Mouse (Mus musculus) ovary, postnatal 36 days (tissue): ENCODE measurements around the gene Tjp1.

Source experiments
- DNase-seq: peaks from one replicate; pipeline ENCODE4 v3.0.0; 2022; ENCODE audit warnings: low spot score, mixed read lengths

Tjp1 gene

DNA sequence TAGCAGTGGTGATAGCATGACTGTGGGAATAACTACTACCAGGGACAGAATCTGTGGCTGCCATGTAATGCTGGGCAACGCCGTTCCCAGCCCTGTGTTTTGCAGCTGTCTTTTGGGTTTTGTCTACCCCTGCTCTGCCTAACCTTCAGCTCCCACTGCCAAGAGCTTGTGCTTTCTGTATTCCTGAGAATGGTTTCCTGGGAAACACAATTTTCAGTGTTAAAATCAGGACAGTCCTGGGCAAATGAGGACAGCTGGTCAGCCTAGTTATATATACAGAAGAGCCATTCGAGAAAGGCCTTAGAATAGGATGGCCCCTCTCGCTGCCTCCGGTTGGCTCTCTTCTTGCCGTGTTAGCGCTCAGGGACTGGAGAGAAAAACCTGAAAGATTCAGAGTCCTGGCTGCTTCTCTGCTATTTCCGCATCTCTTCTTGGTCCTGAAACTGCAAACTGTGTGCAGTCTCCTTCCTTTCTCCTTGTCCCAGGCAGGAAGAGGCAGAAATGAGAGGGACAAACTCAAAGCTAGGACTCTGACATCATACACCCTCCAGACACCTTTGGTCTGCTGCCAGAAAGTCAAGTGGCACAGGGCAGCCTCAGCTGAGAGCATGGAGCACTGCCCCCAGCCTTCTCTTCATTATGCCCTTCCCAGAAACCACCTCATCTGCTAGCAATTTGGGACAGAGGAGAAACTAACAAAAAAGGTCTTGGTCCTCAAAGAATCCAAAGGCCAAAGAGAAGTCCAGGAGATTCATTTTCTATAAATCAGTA is 139.2 kb downstream of the Tjp1 start:
- no peak for DNase-seq

DNA sequence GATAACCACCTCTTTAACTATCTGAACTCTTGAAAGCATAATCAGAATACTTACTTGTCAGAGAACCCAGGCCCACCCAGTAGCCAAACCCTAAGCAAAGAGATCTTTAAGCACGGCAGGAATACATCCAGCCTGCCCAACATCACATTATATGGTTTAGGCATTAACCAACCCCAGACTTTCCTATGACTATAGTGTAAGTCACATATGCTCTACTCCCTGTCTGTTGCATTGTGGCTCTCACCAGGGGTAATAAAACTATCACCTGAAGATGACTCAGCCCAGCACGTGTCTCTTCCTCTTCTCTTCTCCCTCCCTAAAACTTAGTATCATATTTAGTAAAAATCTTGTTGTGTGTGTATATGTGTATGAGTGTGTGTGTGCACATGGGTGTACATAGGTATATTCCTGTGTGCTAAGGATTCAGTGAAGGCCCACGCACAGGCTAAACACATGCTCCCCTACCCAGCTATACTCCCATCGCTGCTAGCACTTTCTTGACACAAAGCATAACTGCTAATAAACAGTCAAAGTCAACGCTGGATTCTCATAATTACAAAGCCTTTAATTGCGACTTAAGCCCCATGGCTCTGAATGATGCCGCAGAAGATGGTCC is 139.9 kb downstream of the Tjp1 start:
- DNase-seq = no peak

DNA sequence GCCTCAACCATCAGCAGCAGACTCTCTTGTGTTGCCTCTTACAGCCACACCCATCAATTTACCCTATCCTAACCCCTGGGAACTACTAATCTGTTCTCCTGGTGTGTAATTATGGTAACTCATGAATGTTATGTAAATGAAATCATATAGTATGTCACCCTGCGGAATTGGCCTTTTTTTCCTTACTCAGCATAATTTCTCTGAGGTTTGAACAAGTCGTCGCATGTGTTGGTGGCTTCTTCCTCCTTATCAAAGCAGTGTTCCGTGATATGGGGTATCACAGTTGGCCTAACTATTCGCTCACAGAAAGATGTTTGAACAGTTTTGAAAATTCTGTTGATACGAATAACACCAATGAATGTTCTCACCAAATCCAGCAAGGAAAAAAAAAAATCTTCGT is 142.8 kb downstream of the Tjp1 start:
- DNase-seq = no peak

DNA sequence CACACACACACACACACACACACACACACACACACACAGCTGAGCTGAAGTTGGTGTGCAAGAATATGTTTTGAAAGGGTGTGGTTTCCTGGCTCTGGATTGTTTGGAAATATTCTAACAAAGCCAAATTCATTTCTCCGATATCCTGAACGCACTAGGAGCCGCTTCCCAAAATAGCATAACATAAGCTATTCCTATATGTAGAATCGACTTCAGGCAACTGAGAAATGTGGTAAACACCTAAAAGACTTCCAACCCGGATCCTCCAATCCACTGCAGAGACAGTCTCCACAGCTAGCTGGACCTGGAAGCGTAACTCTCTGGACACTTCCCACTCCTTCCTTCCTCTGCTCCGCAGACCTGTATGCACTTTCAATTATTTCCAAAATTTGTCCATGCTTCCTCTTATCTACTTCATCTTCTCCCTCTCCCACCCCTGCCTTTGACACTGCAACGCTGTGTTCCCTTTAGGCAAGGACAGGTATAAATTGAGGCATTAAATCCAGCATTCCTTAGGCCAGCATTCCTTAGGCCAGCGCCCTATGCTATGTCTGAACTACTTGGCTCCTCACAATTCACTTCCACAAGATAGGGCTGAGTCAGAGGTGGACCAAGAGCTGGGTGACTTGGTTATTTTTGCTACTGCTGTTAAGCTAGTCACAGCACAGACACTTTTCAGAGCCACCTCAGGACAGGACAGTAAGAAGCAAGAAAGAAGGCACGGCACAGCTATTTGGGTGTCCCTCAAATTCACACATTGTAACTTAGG is 144.9 kb downstream of the Tjp1 start:
- no peak for DNase-seq

DNA sequence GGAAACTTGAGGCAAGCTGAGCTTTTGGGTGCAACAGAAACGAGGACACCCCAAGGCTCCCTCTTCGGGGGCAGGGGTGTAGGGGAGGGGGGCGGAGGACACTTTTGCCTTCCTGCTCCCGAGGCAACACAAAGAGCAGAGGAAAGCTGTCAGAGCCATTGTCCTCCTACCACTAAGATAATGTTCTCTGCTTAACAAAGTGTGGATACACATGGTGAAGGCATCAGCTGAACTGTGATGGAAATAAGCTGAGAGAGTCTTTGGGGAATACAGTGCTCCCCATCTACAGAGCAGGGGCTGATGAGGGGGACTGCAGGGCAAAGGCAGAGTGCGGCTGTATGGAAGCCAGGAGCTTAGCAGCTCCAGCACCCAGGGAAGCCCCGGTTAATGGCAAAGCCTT is 145.7 kb downstream of the Tjp1 start:
- no peak for DNase-seq

DNA sequence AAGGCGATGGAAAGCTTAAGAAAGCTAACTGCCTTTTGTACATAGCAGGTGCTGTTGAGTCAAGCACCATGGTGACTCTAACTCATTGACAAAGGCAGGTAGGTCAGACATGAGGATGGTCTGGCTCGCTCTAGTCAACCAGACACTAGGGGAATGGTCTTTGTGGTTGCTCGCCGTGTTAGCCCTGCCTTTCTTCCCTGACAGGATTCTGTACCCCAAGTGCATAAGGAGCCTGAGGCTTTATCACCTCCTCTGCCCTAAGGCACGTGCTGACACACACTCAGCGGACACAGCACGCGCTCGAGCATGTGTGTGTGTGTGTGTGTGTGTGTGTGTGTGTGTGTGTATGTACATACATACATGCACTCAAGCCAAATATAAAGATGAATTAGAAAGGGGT is 146.9 kb downstream of the Tjp1 start:
- DNase-seq = no peak

DNA sequence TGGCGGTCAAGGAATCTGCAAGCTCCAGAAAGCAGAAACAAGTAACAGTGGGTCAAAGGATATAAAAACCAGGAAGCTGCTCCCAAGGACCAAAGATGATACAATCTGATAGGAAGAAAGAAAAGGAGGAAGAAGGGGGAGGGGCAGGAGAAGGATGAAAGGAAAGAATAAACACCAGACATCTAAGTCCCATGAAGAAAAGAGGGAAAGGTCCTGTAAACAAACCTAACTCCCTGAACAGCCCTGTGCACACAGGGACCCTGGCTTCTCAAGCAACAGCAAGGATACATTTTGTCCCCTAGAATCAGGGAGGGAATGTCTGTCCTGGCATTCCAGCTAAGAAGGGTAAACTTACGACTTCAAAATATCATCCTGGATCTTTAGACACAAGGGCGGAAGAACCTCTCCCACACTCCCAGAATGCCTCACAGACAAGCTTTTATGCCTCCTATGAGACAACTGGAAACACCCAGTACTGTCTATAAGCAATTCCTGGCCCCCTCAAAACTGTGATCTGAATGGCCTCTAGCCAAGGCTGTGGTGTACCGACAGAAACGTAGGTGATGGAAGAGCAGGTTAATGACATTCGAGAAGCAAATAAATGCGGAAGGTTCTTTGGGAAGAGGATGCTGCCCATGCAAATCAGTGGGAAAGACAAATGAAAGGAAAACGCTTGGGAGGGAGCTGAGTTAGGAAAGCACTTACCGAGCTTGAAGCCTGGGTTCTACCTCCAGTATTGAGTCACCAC is 148.6 kb downstream of the Tjp1 start:
- no peak for DNase-seq

DNA sequence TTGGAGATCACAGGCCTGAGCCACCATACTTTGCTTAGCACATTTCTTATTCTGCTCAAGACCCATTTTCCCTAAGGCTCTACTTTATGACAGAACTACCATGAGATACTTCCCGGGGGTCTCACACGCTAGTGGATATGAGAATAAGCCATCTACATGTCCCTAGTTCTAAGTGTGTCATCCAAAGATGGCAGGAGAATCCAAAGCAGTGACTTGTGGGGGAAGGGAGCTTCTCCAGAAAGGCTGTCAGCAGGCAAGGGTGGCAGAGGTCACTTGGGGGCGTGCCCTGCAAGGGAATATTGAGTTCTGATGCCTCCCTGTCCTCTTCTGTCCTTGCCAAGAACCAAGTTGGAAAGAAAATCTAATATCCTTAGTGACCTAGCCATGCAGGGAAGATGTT is 150.1 kb downstream of the Tjp1 start:
- DNase-seq = no peak

DNA sequence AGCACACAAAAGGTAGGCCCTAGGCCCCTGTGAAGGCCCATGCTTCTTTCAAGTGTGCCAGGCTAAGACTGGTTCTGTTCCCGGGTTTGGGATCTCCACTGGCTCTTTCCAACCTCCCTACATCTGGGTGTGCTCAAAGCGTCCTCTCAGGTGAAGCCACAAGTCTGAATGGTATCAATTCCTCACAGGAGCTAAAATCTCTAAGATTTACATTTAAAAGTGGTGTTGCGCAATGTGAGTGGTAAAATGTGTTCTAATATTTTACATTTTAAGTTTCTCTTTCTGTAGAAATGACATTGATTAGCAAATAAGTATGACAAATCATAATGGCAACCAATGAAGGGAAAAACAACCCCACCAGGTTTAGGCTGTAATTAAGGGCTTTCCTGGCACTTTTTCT is 152.0 kb downstream of the Tjp1 start:
- DNase-seq = no peak

DNA sequence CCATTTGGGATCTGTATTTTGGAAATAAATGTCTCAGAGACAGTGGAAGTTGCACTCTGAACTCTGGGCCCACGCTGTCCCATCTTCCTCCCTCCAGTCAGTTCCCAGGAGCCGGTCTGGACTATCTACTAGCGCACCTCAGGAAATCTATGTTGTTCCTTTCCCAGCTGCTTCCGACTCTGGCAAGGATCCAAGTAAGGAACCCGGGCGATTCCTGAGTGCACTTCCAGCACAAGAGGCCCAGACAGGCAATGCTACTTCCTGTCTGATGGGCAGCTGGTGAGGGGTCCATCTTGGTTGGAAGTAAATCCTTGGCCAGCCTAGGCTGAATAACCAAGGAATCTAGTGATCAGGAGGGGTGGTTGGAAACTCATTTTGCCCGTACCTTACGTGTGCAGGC is 152.4 kb downstream of the Tjp1 start:
- DNase-seq = no peak

DNA sequence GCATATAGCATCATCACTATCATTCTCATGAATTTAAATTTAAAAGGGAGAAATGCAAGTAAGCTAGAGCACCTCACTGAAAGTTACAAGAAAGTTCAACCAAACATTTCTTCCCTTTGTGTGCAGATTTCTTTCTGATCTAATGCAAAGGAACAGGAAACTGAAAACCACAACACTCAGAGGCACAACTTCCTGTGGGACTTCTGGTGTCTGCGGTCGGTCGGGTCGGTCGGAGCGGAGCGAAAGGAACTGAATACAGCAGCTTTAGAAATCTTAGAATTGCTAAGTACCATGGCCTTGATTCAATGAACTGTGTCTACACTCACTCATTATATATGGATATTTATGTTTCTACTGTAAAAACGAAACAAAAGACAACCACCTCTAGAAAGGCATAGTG is 154.2 kb downstream of the Tjp1 start:
- no peak for DNase-seq

DNA sequence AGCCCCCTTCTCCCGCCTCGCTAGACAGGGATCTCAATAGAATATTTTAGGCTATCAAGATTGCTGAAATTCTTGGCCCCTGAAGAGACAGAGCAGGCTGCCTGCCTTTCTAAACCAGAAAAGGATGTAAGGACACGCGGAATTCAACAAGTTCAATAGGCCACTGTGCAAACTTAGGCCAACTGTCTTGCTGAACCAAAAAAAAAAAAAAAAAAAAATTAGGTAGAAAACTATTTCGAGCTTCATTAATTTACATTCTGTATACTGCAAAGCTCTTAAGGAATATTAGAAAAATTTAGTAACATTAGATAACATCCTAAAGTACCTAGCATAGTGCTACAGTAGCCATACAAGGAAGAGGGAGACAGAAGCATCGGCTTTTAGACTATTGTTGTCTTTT is 155.8 kb downstream of the Tjp1 start:
- DNase-seq = no peak

DNA sequence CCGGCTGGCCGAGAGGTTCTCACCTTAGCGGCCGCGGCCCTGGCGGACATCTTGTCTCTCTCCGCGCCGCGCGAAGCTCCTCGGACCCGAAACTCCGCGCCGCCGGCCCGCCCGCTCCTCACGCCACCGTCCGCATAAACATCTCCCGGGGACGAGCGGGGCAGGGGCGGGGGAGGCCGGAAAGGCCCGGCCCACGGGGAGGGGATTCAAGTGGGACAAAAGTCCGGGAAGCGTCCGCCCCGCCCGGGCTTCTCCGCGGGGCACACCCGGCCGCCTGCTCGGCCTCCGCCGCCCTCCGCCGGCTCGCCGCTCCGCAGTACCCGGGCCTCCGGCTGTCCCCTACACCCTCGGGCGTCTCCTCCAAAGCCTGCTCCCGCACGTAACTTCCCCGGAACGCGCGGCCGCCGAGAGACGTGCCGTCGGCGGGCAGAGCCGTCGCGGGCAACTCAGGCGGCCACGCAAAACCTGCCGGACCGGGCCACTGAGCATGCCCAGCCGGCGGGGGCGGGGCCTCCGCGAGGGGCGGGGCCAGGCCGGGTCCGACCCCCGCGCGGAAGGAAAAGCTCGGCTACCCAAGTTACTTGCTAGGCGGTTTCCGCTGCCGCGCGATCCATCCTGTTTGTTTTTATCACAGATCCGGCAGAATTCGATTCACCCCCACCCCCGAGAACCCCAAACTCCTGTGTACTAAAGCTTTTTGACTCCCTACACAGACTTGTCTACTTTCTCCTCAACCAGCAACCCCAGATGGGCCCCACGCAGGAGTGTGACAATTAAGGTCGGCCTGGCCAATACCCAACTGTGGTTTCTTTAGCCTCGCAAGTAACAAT is 156.6 kb downstream of the Tjp1 start:
- peak; percentile 95 for DNase-seq

DNA sequence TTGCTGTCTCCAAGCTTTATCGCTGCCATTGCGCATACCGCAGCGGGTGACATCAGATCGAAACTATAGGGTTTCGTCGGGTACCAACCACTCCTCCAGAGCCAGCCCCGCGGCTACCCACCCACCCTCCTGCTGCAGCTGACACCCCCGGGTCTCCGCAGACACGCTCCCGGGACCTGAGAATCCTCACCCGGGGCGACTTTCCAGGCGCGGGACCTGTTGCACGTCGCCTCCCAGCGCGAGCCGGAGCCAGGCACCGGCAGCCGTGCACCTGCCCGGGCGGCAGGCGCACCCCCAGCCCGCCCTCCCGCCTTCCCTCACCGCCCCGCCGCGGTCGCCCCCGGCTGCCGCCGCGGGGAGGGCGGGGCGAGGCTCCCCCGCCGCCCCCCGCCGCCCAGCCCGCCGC is 157.2 kb downstream of the Tjp1 start:
- DNase-seq = no peak

DNA sequence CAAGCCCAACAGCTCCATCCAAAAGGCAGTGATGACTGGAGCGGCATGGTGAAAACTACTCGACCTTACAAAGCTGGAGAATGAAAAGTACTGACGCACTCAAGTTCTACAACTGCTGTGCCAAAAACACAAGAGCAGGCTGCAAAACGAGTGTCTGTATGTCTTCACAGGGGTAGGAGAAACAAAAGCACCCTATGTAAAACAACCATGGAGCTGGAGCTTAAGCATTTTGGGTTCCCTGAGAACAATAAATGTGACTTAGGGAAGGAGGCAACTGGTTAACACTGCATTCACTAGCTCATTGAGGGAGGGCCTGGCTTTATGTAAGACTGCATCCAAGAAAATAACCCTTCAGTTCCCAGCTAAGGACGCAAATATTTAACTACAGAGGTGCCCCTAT is 158.5 kb downstream of the Tjp1 start:
- no peak for DNase-seq

DNA sequence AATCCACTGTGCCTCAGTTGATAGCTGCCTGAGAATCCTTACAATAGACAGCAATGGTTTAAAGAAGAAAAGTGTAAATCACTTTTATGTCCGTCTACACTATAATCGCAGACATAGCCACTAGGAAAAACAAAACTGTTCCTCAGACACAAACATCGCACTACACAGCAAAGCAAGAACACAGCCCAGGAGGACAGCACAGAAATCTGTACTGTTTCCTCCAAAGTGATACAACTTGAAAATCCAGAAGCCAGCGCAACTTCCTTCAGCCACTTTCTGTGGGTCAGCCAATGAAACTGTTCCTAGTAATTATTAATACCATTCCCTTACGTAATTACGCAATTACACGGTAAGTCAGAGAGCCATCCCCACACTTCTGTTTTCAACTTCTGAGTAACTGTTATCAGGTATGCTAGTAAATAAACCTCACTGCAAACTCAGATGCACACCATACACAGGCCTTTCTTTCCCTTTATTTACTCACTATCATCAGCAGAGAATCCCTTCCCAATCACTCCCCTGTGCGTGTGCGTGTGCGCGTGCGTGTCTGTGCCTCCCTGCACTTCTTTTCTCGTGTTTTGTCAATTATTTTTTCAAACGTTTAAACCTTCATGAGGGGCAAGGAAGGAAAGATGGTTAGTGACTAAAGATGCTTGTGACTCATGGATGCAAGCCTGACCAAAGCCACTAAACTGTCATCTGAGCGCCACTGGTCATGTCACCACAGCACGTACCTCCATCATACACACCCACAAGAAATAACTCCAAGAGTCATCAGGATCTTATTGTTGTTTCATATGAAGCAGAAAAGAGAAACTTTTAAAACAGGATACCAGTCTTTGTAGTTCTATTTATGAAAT is 160.0 kb downstream of the Tjp1 start:
- DNase-seq = no peak

DNA sequence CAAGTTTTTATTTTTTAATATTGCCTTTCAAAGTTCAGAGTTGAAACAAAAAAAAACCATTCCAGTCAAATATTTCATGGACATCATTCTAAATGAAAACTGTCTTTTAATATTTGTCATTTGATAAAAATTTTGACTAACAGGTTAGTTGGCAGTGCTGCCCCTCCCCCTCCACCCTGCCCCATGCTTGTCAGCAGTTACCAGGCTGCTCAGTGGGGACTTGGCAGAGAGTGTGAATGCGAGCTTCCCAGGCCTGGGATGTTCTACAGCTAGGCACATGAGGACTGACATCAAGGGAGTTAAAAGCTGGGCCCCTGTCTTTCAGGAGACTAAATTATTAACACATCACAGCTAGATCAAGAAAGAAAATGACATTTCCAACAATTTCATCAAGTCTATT is 161.4 kb downstream of the Tjp1 start:
- DNase-seq = no peak

DNA sequence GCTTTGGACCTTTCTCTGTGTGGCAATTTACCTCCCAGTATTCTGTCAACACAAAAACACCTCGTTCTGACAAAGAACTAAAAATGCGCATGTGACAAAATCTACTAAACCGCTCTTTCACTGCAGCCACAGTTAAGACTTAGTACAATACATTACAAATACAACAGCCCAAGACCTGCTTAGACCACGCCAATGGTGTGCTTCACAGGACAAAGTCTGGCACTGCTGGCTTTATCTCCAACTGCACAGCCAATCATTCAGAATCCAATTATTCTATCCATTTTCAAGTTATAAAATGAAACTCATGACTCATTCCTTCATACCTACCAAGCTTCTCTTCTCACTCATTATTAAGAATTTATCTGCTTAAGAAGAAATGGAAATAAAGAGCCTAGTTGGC is 162.0 kb downstream of the Tjp1 start:
- no peak for DNase-seq

DNA sequence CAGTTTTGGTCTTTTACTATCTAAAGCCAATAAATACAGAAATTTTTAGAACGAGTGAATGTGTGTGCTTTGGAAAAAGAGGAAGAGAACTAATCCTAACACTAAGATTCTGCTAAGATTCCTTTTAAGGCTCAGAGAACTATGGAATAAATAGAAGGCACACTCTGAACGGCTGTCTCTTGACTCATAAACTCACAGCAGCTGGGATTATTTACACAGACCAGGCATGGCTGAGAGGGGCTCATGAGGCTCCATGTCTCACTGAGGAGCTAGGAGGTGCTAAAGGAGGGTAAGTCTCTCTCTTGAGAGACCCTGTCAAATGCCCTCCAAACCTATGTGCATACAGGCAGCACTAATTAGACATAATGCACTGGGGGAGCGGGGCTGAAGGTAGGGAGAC is 167.3 kb downstream of the Tjp1 start:
- DNase-seq = no peak

DNA sequence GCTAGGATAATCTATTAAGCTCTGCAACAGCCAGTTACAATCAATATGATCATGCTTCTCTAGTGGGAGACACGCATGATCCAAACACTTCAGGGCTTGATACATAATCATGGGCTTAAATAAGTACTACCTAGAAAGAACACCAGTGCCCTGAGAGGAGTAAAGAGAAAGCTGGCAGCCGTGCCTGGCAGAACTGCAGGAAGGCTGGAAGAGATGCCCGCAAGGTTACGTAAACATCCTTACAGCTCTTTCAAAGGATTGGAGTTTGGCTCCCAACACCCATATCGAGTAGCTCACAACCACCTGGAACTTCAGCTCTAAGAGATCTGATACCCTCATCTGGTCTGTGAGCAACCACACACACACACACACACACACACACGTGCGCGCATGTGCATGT is 167.8 kb downstream of the Tjp1 start:
- DNase-seq = no peak

DNA sequence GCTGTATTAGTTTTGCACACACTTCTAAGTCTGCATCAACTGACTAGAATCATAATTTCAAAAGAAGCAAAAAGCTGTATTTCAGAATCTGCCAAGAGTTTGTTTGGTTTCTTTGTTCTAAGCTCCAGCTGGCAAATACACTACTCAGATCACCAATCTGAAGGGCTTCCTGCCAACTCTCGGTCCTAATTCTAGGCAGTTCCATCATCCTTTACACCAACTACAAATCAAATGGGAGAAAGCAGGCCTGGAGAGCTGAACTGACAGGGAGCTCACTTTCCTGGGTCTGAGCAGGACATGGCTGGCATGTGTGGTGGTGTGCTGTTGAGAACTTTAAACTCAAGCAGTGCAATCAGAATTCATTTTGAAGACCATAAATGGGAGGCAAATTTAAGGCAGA is 170.0 kb downstream of the Tjp1 start:
- no peak for DNase-seq
